Mouse (Mus musculus): ENCODE measurements around the gene 1810009J06Rik.

DNA sequence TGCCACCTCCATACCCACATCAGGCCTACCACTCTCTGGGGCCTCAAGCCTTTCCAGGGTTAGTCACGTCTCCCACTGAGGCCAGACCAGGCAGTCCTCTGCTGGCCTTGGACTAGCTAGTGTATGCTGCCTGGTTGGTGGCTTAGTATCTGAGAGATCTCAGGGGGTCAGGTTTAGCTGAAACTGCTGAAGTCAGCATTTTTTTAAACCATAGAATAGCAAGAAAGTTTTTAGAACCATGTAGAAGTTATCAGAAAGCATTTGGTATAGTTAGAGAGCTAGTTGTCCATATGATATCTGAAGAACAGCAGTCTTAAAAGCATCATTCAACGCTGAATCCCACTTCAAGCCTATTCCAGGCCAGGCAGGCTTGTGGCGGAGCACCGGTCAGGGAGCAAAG is 44.6 kb upstream of the 1810009J06Rik start:
- TF ChIP-seq CTCF (IDR thresholded peaks at IDR 0.05; ENCODE audit: low read depth, low read length), result no peak
- no peak for TF ChIP-seq POLR2A (IDR thresholded peaks at IDR 0.05; ENCODE audit: borderline replicate concordance, low read depth, low read length)
